Mouse (Mus musculus): Measurements from ENCODE around the gene Tmem256.

The Tmem256 gene

DNA sequence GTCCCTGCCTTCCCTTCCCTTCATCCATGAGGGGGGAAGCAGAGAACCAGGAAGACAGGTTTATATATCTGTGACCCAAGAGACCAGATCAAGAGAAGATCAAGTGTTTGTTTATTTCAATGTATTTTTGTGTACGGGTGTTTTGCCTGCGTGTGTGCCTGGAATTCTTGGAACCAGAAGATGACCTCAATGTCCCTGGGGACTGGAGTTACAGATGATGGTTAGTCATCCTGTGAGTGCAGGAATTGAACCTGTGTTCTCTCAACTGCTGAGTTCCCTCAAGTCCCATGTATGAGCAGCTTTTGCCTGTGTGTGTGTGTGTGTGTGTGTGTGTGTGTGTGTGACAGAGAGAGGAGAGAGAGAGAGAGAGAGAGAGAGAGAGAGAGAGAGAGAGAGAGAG lies 30.7 kb upstream of the Tmem256 start:
- in situ Hi-C loops (cut with MboI, MseI) = loop anchor here in 1 of 2 experiments (5.0 kb wide), 1 partner anchor 70 kb away; the partner anchor contains the start of gene Tmem95

DNA sequence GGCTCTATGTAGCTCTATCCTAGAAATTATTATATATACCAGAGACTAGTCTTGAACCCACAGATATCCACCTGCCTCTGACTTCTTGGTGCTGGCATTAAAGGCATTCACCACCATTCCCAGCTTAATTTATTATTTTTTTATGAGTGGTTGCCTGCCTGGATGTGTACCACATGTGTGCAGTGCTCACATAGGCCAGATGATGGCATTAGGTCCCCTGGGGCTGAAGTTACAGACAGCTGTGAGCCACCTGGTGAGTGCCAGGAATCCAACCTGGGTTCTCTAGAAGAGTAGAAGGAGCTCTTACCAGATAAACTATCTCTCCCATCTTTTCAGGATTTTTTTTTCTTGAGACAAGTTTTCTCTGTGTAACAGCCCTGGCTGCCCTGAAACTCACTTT lies 28.0 kb upstream of the Tmem256 start:
- in situ Hi-C loops (cut with MboI, MseI) = no loop called here

DNA sequence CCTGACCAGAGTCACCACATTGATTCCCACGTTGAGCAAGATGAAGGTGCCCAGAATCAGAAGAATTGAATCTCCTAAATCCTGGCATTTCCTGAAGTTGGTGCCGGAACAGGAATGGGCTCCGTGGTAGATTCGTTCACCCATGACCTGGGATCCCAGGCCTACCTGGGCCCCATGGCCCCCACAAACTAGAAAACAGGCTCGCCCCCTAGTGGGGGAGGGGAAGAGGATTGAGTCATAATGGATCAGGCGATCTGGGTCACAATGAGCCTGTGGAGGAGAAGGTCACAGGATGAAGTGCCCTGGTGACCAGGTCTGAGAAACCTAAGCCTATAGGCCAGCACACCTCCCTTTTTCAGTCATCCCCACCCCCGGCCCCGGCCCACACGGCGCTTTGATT lies 23.2 kb upstream of the Tmem256 start, which contains the start of gene Gm39566:
TSS of gene Gm39566 (minus strand) at position 144 of the 400 bp plus-strand sequence.
- in situ Hi-C loops (cut with MboI, MseI) = no loop called here

- in situ Hi-C loops (cut with MboI, MseI) = no loop called here
Observed at GRCm38 (mm10) chr11:69816520-69816919, 21.8 kb upstream of the Tmem256 start.

DNA sequence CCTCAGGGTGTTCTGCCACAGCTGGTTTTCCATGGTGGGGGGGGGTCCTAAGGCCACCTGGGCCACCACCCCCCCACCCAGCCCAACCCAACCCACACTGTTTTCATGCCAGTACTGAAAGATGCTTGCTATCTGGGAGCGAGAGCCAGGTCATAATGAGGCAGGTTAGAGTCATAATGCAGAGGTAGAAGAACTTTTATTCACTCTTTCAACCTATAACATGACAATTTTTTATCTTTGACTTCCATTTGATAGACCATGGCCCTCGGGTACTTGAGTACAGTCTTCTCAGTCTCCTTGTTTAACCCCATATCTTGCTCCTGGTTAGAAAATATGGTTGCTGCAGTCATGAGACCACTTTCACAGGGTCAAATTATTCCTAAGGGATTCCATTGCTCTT lies 19.9 kb upstream of the Tmem256 start, which contains the start of gene Spem2:
TSS of gene Spem2 (minus strand) at position 101 of the 400 bp plus-strand sequence.
- in situ Hi-C loops (cut with MboI, MseI) = no loop called here

GRCm38 (mm10) chr11:69818871-69819270 lies 19.4 kb upstream of the Tmem256 start:
- in situ Hi-C loops (cut with MboI, MseI) = no loop called here

- in situ Hi-C loops (cut with MboI, MseI) = no loop called here
Observed at GRCm38 (mm10) chr11:69822080-69822479, 16.2 kb upstream of the Tmem256 start, which contains the start of gene Spem1. TSS of gene Spem1 (minus strand) at chr11:69822180.

DNA sequence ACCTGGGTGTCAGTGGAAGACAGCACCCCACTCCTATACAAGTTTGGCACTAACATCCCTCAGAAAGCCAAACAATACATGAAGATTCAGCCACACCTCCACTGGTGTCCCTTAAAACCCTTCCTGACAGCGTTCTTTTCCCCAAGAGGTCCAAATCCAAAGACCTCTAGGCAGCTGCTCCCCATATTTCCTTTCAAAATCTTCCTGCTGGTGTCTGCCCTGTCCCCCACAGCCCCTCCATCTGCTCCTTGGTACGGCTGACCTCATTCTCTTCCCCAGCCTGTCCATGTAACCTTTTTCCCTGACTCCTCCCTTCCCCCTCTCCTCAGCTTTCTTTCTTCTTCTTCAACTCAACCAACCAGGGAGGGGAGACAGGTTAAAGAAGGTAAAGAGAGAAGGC lies 14.9 kb upstream of the Tmem256 start:
- in situ Hi-C loops (cut with MboI, MseI) = no loop called here

DNA sequence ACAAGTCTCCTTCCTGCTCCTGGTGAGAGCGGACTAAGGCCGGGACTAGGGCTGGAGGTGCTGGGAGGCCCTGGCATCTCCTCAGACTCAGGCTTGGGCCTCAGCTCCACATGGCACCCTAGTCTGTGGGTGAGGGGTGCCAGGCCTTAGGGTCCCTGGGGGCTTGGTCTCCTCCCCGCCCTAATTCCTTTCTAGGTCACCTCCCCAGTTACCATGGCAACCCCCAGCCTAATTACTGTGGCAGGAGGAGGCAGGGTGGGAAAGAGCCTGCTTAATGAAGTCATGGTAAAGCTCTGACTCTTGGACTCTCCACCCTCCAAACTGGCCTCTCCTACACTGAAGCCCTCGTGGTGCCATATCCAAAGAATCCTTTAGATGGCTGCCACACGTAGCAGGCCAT lies 9.5 kb upstream of the Tmem256 start:
- in situ Hi-C loops (cut with MboI, MseI) = no loop called here

- in situ Hi-C loops (cut with MboI, MseI) = no loop called here
Observed at GRCm38 (mm10) chr11:69833554-69833953, 4.8 kb upstream of the Tmem256 start.

DNA sequence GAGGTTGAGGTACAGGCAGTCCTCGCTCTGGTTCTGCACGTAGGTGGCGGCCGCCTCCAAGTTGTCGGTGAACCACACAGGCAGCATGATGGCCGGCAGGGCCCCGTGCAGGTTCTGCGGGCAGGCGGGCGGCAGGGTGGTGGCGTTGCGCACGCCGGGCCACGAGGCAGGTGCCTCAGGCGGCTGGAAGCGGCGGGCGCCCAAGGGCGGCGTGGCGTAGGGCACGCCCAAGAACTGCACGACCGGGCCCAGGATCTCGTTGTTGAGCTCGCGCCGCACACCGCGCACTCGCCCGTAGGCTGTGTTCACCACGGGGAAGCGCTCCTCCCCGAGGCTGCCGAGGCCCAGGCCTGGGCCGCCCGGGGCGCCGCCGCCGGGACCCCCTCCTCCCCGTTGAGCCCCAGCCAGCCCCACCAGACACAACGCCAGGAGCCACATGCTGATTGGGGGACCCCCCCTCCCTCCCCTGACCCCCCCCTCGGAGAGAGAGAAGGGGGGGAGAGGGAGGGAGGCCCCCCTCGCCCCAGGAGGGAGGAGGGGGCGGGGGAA lies 4.2 kb upstream of the Tmem256 start:
- in situ Hi-C loops (cut with MboI, MseI) = no loop called here

- in situ Hi-C loops (cut with MboI, MseI) = loop anchor here in 1 of 2 experiments (5.0 kb wide), 1 partner anchor 78 kb away; the partner anchor contains the start of gene Polr2a
Observed at GRCm38 (mm10) chr11:69835326-69835965, 2.9 kb upstream of the Tmem256 start.

GRCm38 (mm10) chr11:69835966-69836335 lies 2.4 kb upstream of the Tmem256 start:
- in situ Hi-C loops (cut with MboI, MseI) = loop anchor here in 1 of 2 experiments (5.0 kb wide), 1 partner anchor 79 kb away; the partner anchor contains the start of gene Polr2a

DNA sequence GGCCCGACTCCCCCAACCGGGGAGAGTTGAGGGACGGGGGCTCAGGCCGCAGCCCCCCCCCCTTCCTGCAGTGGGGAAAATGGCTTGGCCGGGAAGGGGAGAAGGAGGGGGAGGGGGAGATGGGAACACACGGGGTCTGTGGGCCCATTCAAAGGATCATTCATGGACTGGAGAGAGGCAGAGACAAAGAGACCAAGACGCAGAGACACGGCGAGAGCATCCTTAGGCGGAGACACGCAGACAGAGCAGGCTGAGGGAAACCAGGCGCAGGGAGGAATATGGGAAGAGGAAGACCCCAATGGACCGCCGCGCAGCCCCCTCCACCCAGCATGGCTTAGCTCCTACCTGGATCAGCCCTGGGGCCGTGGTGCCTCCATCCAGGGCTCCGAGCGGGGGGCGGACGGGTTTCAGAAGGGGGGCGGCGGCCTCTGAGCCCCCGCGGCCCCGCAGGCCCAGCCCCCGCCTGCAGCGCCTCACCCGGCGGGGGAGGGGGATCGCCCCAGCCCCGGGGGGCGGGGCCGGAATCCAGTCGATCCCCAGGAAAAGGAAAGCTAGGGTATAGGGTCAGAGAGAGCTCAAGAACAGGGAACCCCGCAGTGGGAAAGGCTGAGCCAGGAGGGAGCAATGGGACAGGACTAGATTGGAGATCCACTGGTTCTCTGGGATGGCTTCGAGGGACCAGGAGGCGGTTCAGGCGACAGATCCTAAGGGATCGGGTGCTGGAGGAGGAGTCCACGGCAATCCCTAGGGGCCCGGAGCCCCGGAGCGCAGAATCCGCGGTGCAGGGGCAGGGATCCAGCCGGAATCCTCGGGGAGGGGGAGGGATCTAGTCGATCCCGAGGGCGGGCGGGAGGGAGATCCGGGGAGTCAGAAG lies 1.4 kb upstream of the Tmem256 start:
- in situ Hi-C loops (cut with MboI, MseI) = loop anchor here in 1 of 2 experiments (5.0 kb wide), 1 partner anchor 80 kb away; the partner anchor contains the start of gene Polr2a

- in situ Hi-C loops (cut with MboI, MseI) = loop anchor here in 1 of 2 experiments (5.0 kb wide), 1 partner anchor 80 kb away; the partner anchor contains the start of gene Polr2a
Observed at GRCm38 (mm10) chr11:69837604-69837951, 736 bp upstream of the Tmem256 start, which contains the start of gene Nlgn2. TSS of gene Nlgn2 (minus strand) at chr11:69837784.

- in situ Hi-C loops (cut with MboI, MseI) = loop anchor here in 1 of 2 experiments (5.0 kb wide), 1 partner anchor 81 kb away; the partner anchor contains the start of gene Polr2a
Observed at GRCm38 (mm10) chr11:69838714-69839104, 395 bp downstream of the Tmem256 start.

GRCm38 (mm10) chr11:69846198-69846680 lies 7.9 kb downstream of the Tmem256 start, which contains the start of gene Plscr3:
TSS of gene Plscr3 (plus strand) at chr11:69846376.
- in situ Hi-C loops (cut with MboI, MseI) = no loop called here

DNA sequence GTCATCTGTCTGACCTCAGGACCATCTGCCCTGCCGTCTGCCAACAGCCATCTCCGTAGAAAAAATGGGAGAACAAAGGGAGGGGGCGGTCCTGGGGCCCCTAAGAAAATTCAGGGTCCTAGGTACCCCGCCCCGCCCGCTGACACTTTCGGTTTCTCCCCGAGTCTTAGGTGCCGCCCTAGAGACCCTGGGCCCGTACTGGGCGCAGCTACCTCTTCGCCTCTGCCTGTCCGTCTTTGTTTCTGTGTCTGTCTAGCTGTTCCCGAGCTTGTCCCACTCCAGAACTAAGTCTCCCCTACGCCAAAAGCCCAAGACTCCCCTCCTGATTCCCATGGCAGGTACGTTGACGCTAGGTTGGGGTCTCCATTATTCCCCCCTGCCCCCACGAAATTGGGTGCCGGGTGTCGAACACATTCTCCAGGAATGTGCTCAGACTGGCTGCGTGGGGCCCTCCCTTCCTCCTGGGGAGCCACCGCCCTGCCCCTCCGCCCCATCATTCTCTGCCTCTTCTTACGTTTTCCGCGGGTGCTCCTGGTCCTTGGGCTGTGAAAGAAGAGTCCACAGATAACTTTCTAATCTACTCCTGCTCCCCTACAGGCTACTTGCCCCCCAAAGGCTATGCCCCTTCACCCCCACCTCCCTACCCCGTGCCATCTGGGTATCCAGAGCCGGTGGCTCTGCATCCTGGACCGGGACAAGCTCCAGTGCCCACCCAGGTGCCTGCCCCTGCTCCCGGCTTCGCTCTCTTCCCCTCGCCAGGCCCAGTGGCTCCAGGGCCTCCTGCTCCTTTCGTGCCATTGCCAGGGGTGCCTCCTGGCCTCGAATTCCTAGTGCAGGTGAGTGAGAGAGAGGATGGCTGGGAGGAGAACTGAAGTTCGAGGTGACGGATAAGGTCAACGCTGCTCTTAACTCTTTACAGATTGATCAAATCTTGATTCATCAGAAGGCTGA lies 8.7 kb downstream of the Tmem256 start:
- in situ Hi-C loops (cut with MboI, MseI) = no loop called here

- in situ Hi-C loops (cut with MboI, MseI) = no loop called here
Observed at GRCm38 (mm10) chr11:69848021-69848420, 9.7 kb downstream of the Tmem256 start.

GRCm38 (mm10) chr11:69849128-69849527 lies 10.8 kb downstream of the Tmem256 start:
- in situ Hi-C loops (cut with MboI, MseI) = no loop called here
